Mouse (Mus musculus) kidney, postnatal 10 days (tissue): Measurements from ENCODE around the gene Cdan1.
"Not testable (repeated sequence)": the region's sequence is repeated elsewhere in the genome, so short reads cannot be mapped to it uniquely, and the experiment has no call there.

Source experiments
- DNase-seq: peaks from one replicate; pipeline ENCODE4 v3.0.0; 2021; ENCODE audit warnings: mixed read lengths

The Cdan1 gene

GRCm38 (mm10) chr2:120731877-120732530, 117.9 kb downstream of the Cdan1 start:
- DNase-seq = no peak

GRCm38 (mm10) chr2:120731167-120731862, 118.6 kb downstream of the Cdan1 start:
- peak; percentile 97 for DNase-seq

- DNase-seq = no peak
These were observed 119.2 kb downstream of the Cdan1 start for GRCm38 (mm10) chr2:120730639-120731166.

GRCm38 (mm10) chr2:120729775-120730585, 119.9 kb downstream of the Cdan1 start:
- peak; percentile 30 for DNase-seq

- DNase-seq = no peak
These were observed 125.8 kb downstream of the Cdan1 start for GRCm38 (mm10) chr2:120724176-120724575.

- DNase-seq = no peak
These were observed 126.3 kb downstream of the Cdan1 start for GRCm38 (mm10) chr2:120723621-120724020.

GRCm38 (mm10) chr2:120722491-120722890, 127.4 kb downstream of the Cdan1 start:
- no peak for DNase-seq

GRCm38 (mm10) chr2:120721911-120722310, 128.0 kb downstream of the Cdan1 start:
- no peak for DNase-seq

GRCm38 (mm10) chr2:120720821-120721220, 129.1 kb downstream of the Cdan1 start:
- no peak for DNase-seq

GRCm38 (mm10) chr2:120718496-120718895, 131.4 kb downstream of the Cdan1 start:
- DNase-seq = no peak

GRCm38 (mm10) chr2:120713441-120713840, 136.5 kb downstream of the Cdan1 start:
- DNase-seq = no peak

GRCm38 (mm10) chr2:120710948-120711347, 139.0 kb downstream of the Cdan1 start:
- DNase-seq = no peak

GRCm38 (mm10) chr2:120710154-120710553, 139.8 kb downstream of the Cdan1 start:
- DNase-seq = no peak

- DNase-seq = no peak
These were observed 142.9 kb downstream of the Cdan1 start for GRCm38 (mm10) chr2:120707041-120707440.

- DNase-seq = no peak
These were observed 147.3 kb downstream of the Cdan1 start for GRCm38 (mm10) chr2:120702675-120703074.

GRCm38 (mm10) chr2:120700379-120700885, 149.5 kb downstream of the Cdan1 start:
- DNase-seq = no peak

GRCm38 (mm10) chr2:120697767-120698166, 152.2 kb downstream of the Cdan1 start:
- no peak for DNase-seq

- not testable (repeated sequence) for DNase-seq
These were observed 168.8 kb downstream of the Cdan1 start for GRCm38 (mm10) chr2:120681151-120681550.

GRCm38 (mm10) chr2:120670253-120670652, 179.7 kb downstream of the Cdan1 start:
- no peak for DNase-seq

- DNase-seq = no peak
These were observed 182.5 kb downstream of the Cdan1 start for GRCm38 (mm10) chr2:120667446-120667845.
